Mouse (Mus musculus): Measurements from ENCODE around the gene Zfp697. TPM values are rescaled to one million over a fixed set of nuclear protein-coding genes. Genes with fewer than 3 reads are reported as not detected.
"Not testable (repeated sequence)": the region's sequence is repeated elsewhere in the genome, so short reads cannot be mapped to it uniquely, and the experiment has no call there.

The Zfp697 gene
- polyA plus RNA-seq, 1 experiment from 2014 or later = 2.1 TPM

- Histone ChIP-seq H3K27me3 (ENCODE audit: control insufficient read depth, insufficient read depth, low read depth, low read length) (no peaks in the 10 kb centered on the region), H3K9ac (ENCODE audit: low read depth, low read length) (no peak overlapping the region), H3K4me1 (ENCODE audit: control insufficient read depth, low read depth, low read length) (no peaks in the 10 kb centered on the region), H3K9me3 (replicated peaks; ENCODE audit: control insufficient read depth, low read length) (no peaks in the 10 kb centered on the region), H3K4me3 (ENCODE audit: low read depth, low read length) (no peak overlapping the region), H3K27ac (ENCODE audit: low read length) (no peak overlapping the region), H3K36me3 (ENCODE audit: control insufficient read depth, insufficient read depth) (no peaks in the 10 kb centered on the region), H3K4me2 (ENCODE audit: low read depth, low read length) (no peak overlapping the region)
- ATAC-seq (ENCODE audit: low read depth) = no peak
Measured at GRCm38 (mm10) chr3:98720740-98721139, 338.5 kb downstream of the Zfp697 start.

GRCm38 (mm10) chr3:98724376-98724775 is 342.1 kb downstream of the Zfp697 start, which contains the start of gene Hsd3b2:
Gene Hsd3b2 (minus strand): TSS chr3:98724543.
- Histone ChIP-seq H3K4me1 (ENCODE audit: control insufficient read depth, low read depth, low read length) (no peaks in the 10 kb centered on the region), H3K4me3 (ENCODE audit: low read depth, low read length) (no peak within 1 kb of the TSS), H3K27ac (ENCODE audit: low read length) (no peak within 1 kb of the TSS), H3K36me3 (ENCODE audit: control insufficient read depth, insufficient read depth) (no peaks in the 10 kb centered on the region), H3K9ac (ENCODE audit: low read depth, low read length) (no peak within 1 kb of the TSS), H3K27me3 (ENCODE audit: control insufficient read depth, insufficient read depth, low read depth, low read length) (no peaks in the 10 kb centered on the region), H3K4me2 (ENCODE audit: low read depth, low read length) (no peak within 1 kb of the TSS), H3K9me3 (replicated peaks; ENCODE audit: control insufficient read depth, low read length) (no peaks in the 10 kb centered on the region)
- 39% methylated on average over 1 of the region's 1 CpGs for WGBS (ENCODE audit: insufficient replicate concordance)
- ATAC-seq (ENCODE audit: low read depth) = no peak

- no peaks in the 10 kb centered on the region for H3K27me3 ChIP-seq (ENCODE audit: control insufficient read depth, insufficient read depth, low read depth, low read length)
- 49% methylated on average over 2 of the region's 2 CpGs for WGBS (ENCODE audit: insufficient replicate concordance)
- H3K4me1 ChIP-seq (ENCODE audit: control insufficient read depth, low read depth, low read length) = no peaks in the 10 kb centered on the region
- H3K4me3 ChIP-seq (ENCODE audit: low read depth, low read length) = no peak overlapping the region
- no peaks in the 10 kb centered on the region for H3K36me3 ChIP-seq (ENCODE audit: control insufficient read depth, insufficient read depth)
- ATAC-seq (ENCODE audit: low read depth) = no peak
- no peaks in the 10 kb centered on the region for H3K9me3 ChIP-seq (replicated peaks; ENCODE audit: control insufficient read depth, low read length)
- H3K4me2 ChIP-seq (ENCODE audit: low read depth, low read length) = no peak overlapping the region
- H3K9ac ChIP-seq (ENCODE audit: low read depth, low read length) = no peak overlapping the region
- no peak overlapping the region for H3K27ac ChIP-seq (ENCODE audit: low read length)
Measured at GRCm38 (mm10) chr3:98726281-98726680, 344.0 kb downstream of the Zfp697 start.

- ATAC-seq (ENCODE audit: low read depth) = no peak
- 84% methylated on average over 2 of the region's 2 CpGs for WGBS (ENCODE audit: insufficient replicate concordance)
Measured at GRCm38 (mm10) chr3:98733724-98734123, 351.5 kb downstream of the Zfp697 start.

GRCm38 (mm10) chr3:98734340-98734739 is 352.1 kb downstream of the Zfp697 start:
- Histone ChIP-seq H3K36me3 (ENCODE audit: control insufficient read depth, insufficient read depth) (no peaks in the 10 kb centered on the region), H3K27me3 (ENCODE audit: control insufficient read depth, insufficient read depth, low read depth, low read length) (no peaks in the 10 kb centered on the region), H3K27ac (ENCODE audit: low read length) (no peak overlapping the region), H3K4me1 (ENCODE audit: control insufficient read depth, low read depth, low read length) (no peaks in the 10 kb centered on the region), H3K9ac (ENCODE audit: low read depth, low read length) (no peak overlapping the region), H3K4me2 (ENCODE audit: low read depth, low read length) (no peak overlapping the region), H3K9me3 (replicated peaks; ENCODE audit: control insufficient read depth, low read length) (no peaks in the 10 kb centered on the region), H3K4me3 (ENCODE audit: low read depth, low read length) (no peak overlapping the region)
- 56% methylated on average over 4 of the region's 4 CpGs for WGBS (ENCODE audit: insufficient replicate concordance)
- no peak for ATAC-seq (ENCODE audit: low read depth)

More at GRCm38 (mm10) chr3:98733724-98734123, 351.5 kb downstream of the Zfp697 start:
- no peak overlapping the region for H3K27ac ChIP-seq (ENCODE audit: low read length)
- no peaks in the 10 kb centered on the region for H3K9me3 ChIP-seq (replicated peaks; ENCODE audit: control insufficient read depth, low read length)
- no peaks in the 10 kb centered on the region for H3K36me3 ChIP-seq (ENCODE audit: control insufficient read depth, insufficient read depth)
- no peak overlapping the region for H3K4me2 ChIP-seq (ENCODE audit: low read depth, low read length)
- H3K27me3 ChIP-seq (ENCODE audit: control insufficient read depth, insufficient read depth, low read depth, low read length) = no peaks in the 10 kb centered on the region
- no peak overlapping the region for H3K4me3 ChIP-seq (ENCODE audit: low read depth, low read length)
- H3K9ac ChIP-seq (ENCODE audit: low read depth, low read length) = no peak overlapping the region
- H3K4me1 ChIP-seq (ENCODE audit: control insufficient read depth, low read depth, low read length) = no peaks in the 10 kb centered on the region

GRCm38 (mm10) chr3:98741043-98741442 is 358.8 kb downstream of the Zfp697 start:
- not testable (repeated sequence) for H3K27ac ChIP-seq (ENCODE audit: low read length); H3K4me3 ChIP-seq (ENCODE audit: low read depth, low read length); H3K9me3 ChIP-seq (replicated peaks; ENCODE audit: control insufficient read depth, low read length); H3K27me3 ChIP-seq (ENCODE audit: control insufficient read depth, insufficient read depth, low read depth, low read length); H3K4me1 ChIP-seq (ENCODE audit: control insufficient read depth, low read depth, low read length); H3K36me3 ChIP-seq (ENCODE audit: control insufficient read depth, insufficient read depth); ATAC-seq (ENCODE audit: low read depth); H3K9ac ChIP-seq (ENCODE audit: low read depth, low read length); H3K4me2 ChIP-seq (ENCODE audit: low read depth, low read length)
- WGBS (ENCODE audit: insufficient replicate concordance) = 33% methylated on average over 1 of the region's 1 CpGs

GRCm38 (mm10) chr3:98752171-98752570 is 369.9 kb downstream of the Zfp697 start:
- no peak for ATAC-seq (ENCODE audit: low read depth)
- no peak overlapping the region for H3K9ac ChIP-seq (ENCODE audit: low read depth, low read length)
- H3K9me3 ChIP-seq (replicated peaks; ENCODE audit: control insufficient read depth, low read length) = no peaks in the 10 kb centered on the region
- H3K27me3 ChIP-seq (ENCODE audit: control insufficient read depth, insufficient read depth, low read depth, low read length) = no peaks in the 10 kb centered on the region
- no peak overlapping the region for H3K4me2 ChIP-seq (ENCODE audit: low read depth, low read length)
- H3K36me3 ChIP-seq (ENCODE audit: control insufficient read depth, insufficient read depth) = no peaks in the 10 kb centered on the region
- 28% methylated on average over 2 of the region's 2 CpGs for WGBS (ENCODE audit: insufficient replicate concordance)
- H3K4me3 ChIP-seq (ENCODE audit: low read depth, low read length) = no peak overlapping the region
- H3K27ac ChIP-seq (ENCODE audit: low read length) = no peak overlapping the region
- no peaks in the 10 kb centered on the region for H3K4me1 ChIP-seq (ENCODE audit: control insufficient read depth, low read depth, low read length)

- ATAC-seq (ENCODE audit: low read depth) = no peak
- no peak overlapping the region for H3K4me3 ChIP-seq (ENCODE audit: low read depth, low read length)
- WGBS (ENCODE audit: insufficient replicate concordance) = 49% methylated on average over 3 of the region's 3 CpGs
Measured at GRCm38 (mm10) chr3:98756836-98757235, 374.6 kb downstream of the Zfp697 start.

GRCm38 (mm10) chr3:98764155-98764554 is 381.9 kb downstream of the Zfp697 start:
- no peak overlapping the region for H3K27ac ChIP-seq (ENCODE audit: low read length)
- ATAC-seq (ENCODE audit: low read depth) = no peak

More at GRCm38 (mm10) chr3:98756836-98757235, 374.6 kb downstream of the Zfp697 start:
- Histone ChIP-seq H3K4me2 (ENCODE audit: low read depth, low read length) (no peak overlapping the region), H3K4me1 (ENCODE audit: control insufficient read depth, low read depth, low read length) (no peaks in the 10 kb centered on the region), H3K36me3 (ENCODE audit: control insufficient read depth, insufficient read depth) (no peaks in the 10 kb centered on the region), H3K9ac (ENCODE audit: low read depth, low read length) (no peak overlapping the region), H3K27ac (ENCODE audit: low read length) (no peak overlapping the region), H3K27me3 (ENCODE audit: control insufficient read depth, insufficient read depth, low read depth, low read length) (no peaks in the 10 kb centered on the region), H3K9me3 (replicated peaks; ENCODE audit: control insufficient read depth, low read length) (no peaks in the 10 kb centered on the region)

GRCm38 (mm10) chr3:98780921-98781320 is 398.7 kb downstream of the Zfp697 start:
- no peak overlapping the region for H3K4me3 ChIP-seq (ENCODE audit: low read depth, low read length)
- no peak overlapping the region for H3K9ac ChIP-seq (ENCODE audit: low read depth, low read length)
- H3K27me3 ChIP-seq (ENCODE audit: control insufficient read depth, insufficient read depth, low read depth, low read length) = no peaks in the 10 kb centered on the region
- H3K9me3 ChIP-seq (replicated peaks; ENCODE audit: control insufficient read depth, low read length) = no peaks in the 10 kb centered on the region
- no peak for ATAC-seq (ENCODE audit: low read depth)
- no peaks in the 10 kb centered on the region for H3K36me3 ChIP-seq (ENCODE audit: control insufficient read depth, insufficient read depth)
- no peaks in the 10 kb centered on the region for H3K4me1 ChIP-seq (ENCODE audit: control insufficient read depth, low read depth, low read length)
- no peak overlapping the region for H3K4me2 ChIP-seq (ENCODE audit: low read depth, low read length)
- no peak overlapping the region for H3K27ac ChIP-seq (ENCODE audit: low read length)

More at GRCm38 (mm10) chr3:98764155-98764554, 381.9 kb downstream of the Zfp697 start:
- Histone ChIP-seq H3K36me3 (ENCODE audit: control insufficient read depth, insufficient read depth) (no peaks in the 10 kb centered on the region), H3K9ac (ENCODE audit: low read depth, low read length) (no peak overlapping the region), H3K4me3 (ENCODE audit: low read depth, low read length) (no peak overlapping the region), H3K4me1 (ENCODE audit: control insufficient read depth, low read depth, low read length) (no peaks in the 10 kb centered on the region), H3K9me3 (replicated peaks; ENCODE audit: control insufficient read depth, low read length) (no peaks in the 10 kb centered on the region), H3K27me3 (ENCODE audit: control insufficient read depth, insufficient read depth, low read depth, low read length) (no peaks in the 10 kb centered on the region), H3K4me2 (ENCODE audit: low read depth, low read length) (no peak overlapping the region)

Measured in liver, embryonic 16.5 days (tissue).